Mouse (Mus musculus) adrenal gland, adult 8-10 months (tissue): Measurements from ENCODE around the gene Cpt1c. TPM values are rescaled to one million over a fixed set of nuclear protein-coding genes. Genes with fewer than 3 reads are reported as not detected.
A peak's percentile ranks its signal among the peaks of the same experiment; 100 is the strongest.
"Not testable (repeated sequence)": the region's sequence is repeated elsewhere in the genome, so short reads cannot be mapped to it uniquely, and the experiment has no call there.

Experiments used
- DNase-seq: peaks from one replicate; pipeline ENCODE4 v3.0.0; 2022
- total RNA-seq, 4 experiments: library from RNA; stranded (reverse); gene quantifications; 2 replicates each; pipeline ENCODE4 v1.2.4; 2022

Gene Cpt1c
- total RNA-seq: 10 to 100 TPM; 13.7 to 28.4 (median 20.4) TPM

GRCm38 (mm10) chr7:44974383-44975116 lies at the start of gene Cpt1c:
Gene Cpt1c (minus strand): TSS chr7:44974851.
- DNase-seq: peak; percentile 76

- not testable (repeated sequence) for DNase-seq
Observed at GRCm38 (mm10) chr7:45023711-45024110, 49.1 kb upstream of the Cpt1c start.

- no peak for DNase-seq
Observed at GRCm38 (mm10) chr7:45020225-45020624, 45.6 kb upstream of the Cpt1c start.

- peak; percentile 71 for DNase-seq
Observed at GRCm38 (mm10) chr7:45019031-45019571, 44.5 kb upstream of the Cpt1c start.

- DNase-seq: peak; percentile 97
Observed at GRCm38 (mm10) chr7:45017242-45018061, 42.8 kb upstream of the Cpt1c start, which contains the start of gene Rras. Gene Rras (plus strand): TSS chr7:45017961.

- DNase-seq: no peak
Observed at GRCm38 (mm10) chr7:45016761-45017160, 42.1 kb upstream of the Cpt1c start.

GRCm38 (mm10) chr7:45015957-45016612 lies 41.4 kb upstream of the Cpt1c start, which contains the start of gene Scaf1:
Gene Scaf1 (minus strand): TSS chr7:45016363.
- DNase-seq: peak; percentile 100

- no peak for DNase-seq
Observed at GRCm38 (mm10) chr7:45015344-45015956, 40.8 kb upstream of the Cpt1c start.

- no peak for DNase-seq
Observed at GRCm38 (mm10) chr7:45014096-45014451, 39.4 kb upstream of the Cpt1c start.

GRCm38 (mm10) chr7:45013366-45014095 lies 38.9 kb upstream of the Cpt1c start:
- no peak for DNase-seq

GRCm38 (mm10) chr7:45012824-45013223 lies 38.2 kb upstream of the Cpt1c start:
- DNase-seq: no peak

GRCm38 (mm10) chr7:45012011-45012410 lies 37.4 kb upstream of the Cpt1c start:
- DNase-seq: no peak

- DNase-seq: no peak
Observed at GRCm38 (mm10) chr7:45008411-45008810, 33.8 kb upstream of the Cpt1c start.

GRCm38 (mm10) chr7:45007846-45008245 lies 33.2 kb upstream of the Cpt1c start:
- DNase-seq: no peak

- DNase-seq: no peak
Observed at GRCm38 (mm10) chr7:45007141-45007540, 32.5 kb upstream of the Cpt1c start.

GRCm38 (mm10) chr7:45006503-45006902 lies 31.9 kb upstream of the Cpt1c start:
- DNase-seq: no peak

- DNase-seq: no peak
Observed at GRCm38 (mm10) chr7:45005321-45005992, 30.8 kb upstream of the Cpt1c start.

- no peak for DNase-seq
Observed at GRCm38 (mm10) chr7:45004546-45004945, 29.9 kb upstream of the Cpt1c start.

- no peak for DNase-seq
Observed at GRCm38 (mm10) chr7:45002440-45002839, 27.8 kb upstream of the Cpt1c start.

GRCm38 (mm10) chr7:45000539-45001114 lies 26.0 kb upstream of the Cpt1c start:
- DNase-seq: no peak

- DNase-seq: no peak
Observed at GRCm38 (mm10) chr7:44999753-45000152, 25.1 kb upstream of the Cpt1c start.
